Mouse (Mus musculus): Measurements from ENCODE around the gene Adam10. TPM values are rescaled to one million over a fixed set of nuclear protein-coding genes. Genes with fewer than 3 reads are reported as not detected.
A peak's percentile ranks its signal among the peaks of the same experiment; 100 is the strongest.

Gene Adam10
- 10 to 100 TPM; 67.1 to 71.2 TPM for total RNA-seq (2021)
- long read RNA-seq, experiment 1, full-length matches to known transcripts = 19 of 27 reads
- long read RNA-seq, experiment 1, partial matches to known transcripts = 2 of 27 reads
- long read RNA-seq, experiment 1, other reads (novel, unspliced or antisense) = 6 of 27 reads
- long read RNA-seq, experiment 2, full-length matches to known transcripts = 26 of 37 reads
- long read RNA-seq, experiment 2, partial matches to known transcripts = 7 of 37 reads
- long read RNA-seq, experiment 2, other reads (novel, unspliced or antisense) = 4 of 37 reads

DNA sequence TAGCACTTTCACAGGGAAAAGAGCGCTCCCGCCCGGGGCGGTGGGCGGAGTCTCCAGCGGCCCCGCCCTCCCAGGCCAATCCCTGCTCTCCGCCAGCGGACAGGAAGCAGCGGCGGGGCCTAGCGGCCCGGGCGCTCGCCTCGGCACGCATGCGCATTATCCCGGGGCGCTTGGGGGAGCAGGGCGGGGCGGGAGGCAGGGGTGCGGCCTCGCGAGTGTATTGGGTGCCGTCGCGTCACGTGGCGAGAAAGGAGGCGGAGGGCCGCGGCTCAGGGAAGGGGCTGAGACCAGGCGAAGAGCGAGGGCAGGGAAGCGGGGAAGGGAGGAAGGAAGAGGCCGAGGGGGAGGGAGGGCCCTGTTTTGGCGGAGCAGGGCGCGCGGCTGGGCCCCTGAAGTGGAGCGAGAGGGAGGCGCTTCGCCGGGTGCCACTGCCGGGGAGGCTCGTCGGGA is at the start of gene Adam10:
TSS of gene Adam10 (plus strand) at position 316 of the 450 bp plus-strand sequence.
- Histone ChIP-seq H3K27ac (peak within 1 kb of the TSS; percentile 96), H3K4me3 (peak within 1 kb of the TSS; percentile 96)
- peak; percentile 98 to 99 for DNase-seq (ENCODE audit: low spot score in 2 of 2)
- TF ChIP-seq CTCF (conservative IDR thresholded peaks at IDR 0.05) = no peak

GRCm38 (mm10) chr9:70629711-70630110 is 49.1 kb upstream of the Adam10 start:
- peak overlapping the region; percentile 37; the same call in 1 of the 2 replicates for H3K27ac ChIP-seq
- no peak for TF ChIP-seq CTCF (conservative IDR thresholded peaks at IDR 0.05)
- H3K4me3 ChIP-seq = no peak overlapping the region
- peak; percentile 30 to 34 for DNase-seq (ENCODE audit: low spot score in 2 of 2)

- no peak for DNase-seq (ENCODE audit: low spot score in 2 of 2)
- no peak for TF ChIP-seq CTCF (conservative IDR thresholded peaks at IDR 0.05)
- Histone ChIP-seq H3K4me3 (no peak overlapping the region), H3K27ac (no peak overlapping the region)
Measured at GRCm38 (mm10) chr9:70631665-70632064, 47.1 kb upstream of the Adam10 start.

GRCm38 (mm10) chr9:70636748-70637147 is 42.0 kb upstream of the Adam10 start:
- DNase-seq (ENCODE audit: low spot score in 2 of 2) = no peak
- TF ChIP-seq CTCF (conservative IDR thresholded peaks at IDR 0.05) = no peak
- no peak overlapping the region for H3K4me3 ChIP-seq
- H3K27ac ChIP-seq = no peak overlapping the region

- H3K4me3 ChIP-seq = no peak overlapping the region
- H3K27ac ChIP-seq = no peak overlapping the region
- no peak for DNase-seq (ENCODE audit: low spot score in 2 of 2)
- TF ChIP-seq CTCF (conservative IDR thresholded peaks at IDR 0.05) = no peak
Measured at GRCm38 (mm10) chr9:70650260-70650659, 28.5 kb upstream of the Adam10 start.

DNA sequence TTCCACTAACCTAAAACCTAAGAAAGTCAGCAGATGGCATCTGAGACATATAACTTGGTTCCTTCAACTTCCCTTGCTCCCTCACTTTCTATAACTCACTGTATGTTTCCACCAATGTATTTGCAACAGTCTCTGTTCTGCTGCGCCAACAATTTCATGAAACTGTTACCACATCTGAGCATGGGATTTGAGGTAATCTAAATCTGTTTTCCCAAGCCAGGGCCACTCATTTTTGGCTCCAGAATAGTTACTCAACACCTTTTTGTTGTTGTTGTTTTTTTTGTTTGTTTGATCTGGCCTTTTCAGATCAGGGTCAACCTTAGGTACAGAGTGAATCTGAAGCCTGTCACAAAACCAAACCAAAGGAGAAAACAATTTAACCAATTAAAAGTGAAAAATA is 27.8 kb upstream of the Adam10 start:
- DNase-seq (ENCODE audit: low spot score in 2 of 2) = no peak
- Histone ChIP-seq H3K27ac (no peak overlapping the region), H3K4me3 (no peak overlapping the region)
- TF ChIP-seq CTCF (conservative IDR thresholded peaks at IDR 0.05) = no peak

GRCm38 (mm10) chr9:70652221-70652620 is 26.6 kb upstream of the Adam10 start:
- no peak overlapping the region for H3K27ac ChIP-seq
- H3K4me3 ChIP-seq = no peak overlapping the region; the same call in 1 of the 2 replicates
- no peak for DNase-seq (ENCODE audit: low spot score in 2 of 2)
- TF ChIP-seq CTCF (conservative IDR thresholded peaks at IDR 0.05) = no peak

GRCm38 (mm10) chr9:70653875-70654274 is 24.9 kb upstream of the Adam10 start:
- no peak for TF ChIP-seq CTCF (conservative IDR thresholded peaks at IDR 0.05)
- no peak for DNase-seq (ENCODE audit: low spot score in 2 of 2)
- Histone ChIP-seq H3K4me3 (peak overlapping the region; percentile 14; the same call in 1 of the 2 replicates), H3K27ac (no peak overlapping the region)

GRCm38 (mm10) chr9:70654496-70654895 is 24.3 kb upstream of the Adam10 start:
- TF ChIP-seq CTCF (conservative IDR thresholded peaks at IDR 0.05) = no peak
- Histone ChIP-seq H3K4me3 (peak overlapping the region; percentile 88), H3K27ac (no peak overlapping the region)
- DNase-seq (ENCODE audit: low spot score in 2 of 2) = no peak

GRCm38 (mm10) chr9:70655764-70656129 is 23.1 kb upstream of the Adam10 start:
- no peak for DNase-seq (ENCODE audit: low spot score in 2 of 2)
- Histone ChIP-seq H3K27ac (peak overlapping the region; percentile 98; the same call in 1 of the 2 replicates), H3K4me3 (peak overlapping the region; percentile 88)
- no peak for TF ChIP-seq CTCF (conservative IDR thresholded peaks at IDR 0.05)

DNA sequence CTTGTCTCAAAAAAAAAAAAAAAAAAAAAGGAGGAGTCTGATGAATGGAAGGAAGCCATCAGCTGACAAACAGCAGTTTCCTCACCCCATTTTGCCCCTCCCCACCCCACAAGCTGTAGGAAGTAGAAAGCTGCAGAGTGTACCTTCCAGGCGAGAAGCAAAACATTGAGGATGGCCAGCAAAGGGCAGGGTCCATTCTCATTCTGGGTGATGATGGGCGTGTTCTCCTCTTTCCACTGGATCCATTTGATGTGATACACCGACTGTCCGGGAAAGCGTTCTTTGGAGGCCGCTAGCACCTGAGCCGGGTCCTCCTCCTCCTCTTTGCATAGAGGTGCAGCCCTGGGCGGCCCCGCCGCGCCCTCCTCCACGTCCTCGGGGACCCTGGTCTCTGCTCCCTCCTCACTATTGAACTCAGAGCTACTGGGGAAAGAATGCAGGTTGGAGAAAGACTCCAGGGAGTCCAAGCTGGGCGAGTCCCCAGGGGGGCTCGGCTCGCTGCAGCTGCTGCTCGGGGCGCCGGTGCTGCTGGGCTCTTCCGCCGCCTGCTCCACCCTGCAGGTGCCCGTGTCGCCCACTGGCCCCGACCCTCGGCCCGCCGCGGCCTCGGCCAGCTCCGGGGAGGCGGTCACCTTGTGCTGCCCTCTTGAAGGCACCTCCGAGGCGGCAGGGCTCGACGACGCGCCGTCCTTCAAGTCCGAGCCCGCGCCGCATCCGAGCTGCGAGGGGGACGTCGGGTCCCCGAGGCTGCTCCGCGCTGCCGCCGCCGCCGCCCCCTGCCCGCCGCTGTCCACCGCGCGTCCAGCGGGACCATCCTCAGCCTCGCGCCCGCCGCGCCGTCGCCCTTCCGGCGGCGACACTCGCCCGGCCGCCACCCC is 22.4 kb upstream of the Adam10 start, which contains the start of gene Gm10642:
TSS of gene Gm10642 (plus strand) at position 122 of the 878 bp plus-strand sequence.
- peak within 1 kb of the TSS; percentile 88 for H3K4me3 ChIP-seq
- peak; percentile 45 to 48 for DNase-seq (ENCODE audit: low spot score in 2 of 2)
- TF ChIP-seq CTCF (conservative IDR thresholded peaks at IDR 0.05) = no peak
- H3K27ac ChIP-seq = peak within 1 kb of the TSS; percentile 98

- TF ChIP-seq CTCF (conservative IDR thresholded peaks at IDR 0.05) = peak; percentile 51
- Histone ChIP-seq H3K4me3 (peak within 1 kb of the TSS; percentile 88), H3K27ac (peak within 1 kb of the TSS; percentile 98)
- DNase-seq (ENCODE audit: low spot score in 2 of 2) = peak; percentile 97 to 98
Measured at GRCm38 (mm10) chr9:70657013-70657967, 21.5 kb upstream of the Adam10 start, which contains the start of gene Mindy2. Gene Mindy2 (minus strand): TSS chr9:70657174.
